Mouse (Mus musculus): ENCODE data around the gene Get4. TPM values are rescaled to one million over a fixed set of nuclear protein-coding genes. Genes with fewer than 3 reads are reported as not detected.

Gene Get4
- total RNA-seq, 2 experiments from 2014 or later, result 54.8 to 59.8 TPM

DNA sequence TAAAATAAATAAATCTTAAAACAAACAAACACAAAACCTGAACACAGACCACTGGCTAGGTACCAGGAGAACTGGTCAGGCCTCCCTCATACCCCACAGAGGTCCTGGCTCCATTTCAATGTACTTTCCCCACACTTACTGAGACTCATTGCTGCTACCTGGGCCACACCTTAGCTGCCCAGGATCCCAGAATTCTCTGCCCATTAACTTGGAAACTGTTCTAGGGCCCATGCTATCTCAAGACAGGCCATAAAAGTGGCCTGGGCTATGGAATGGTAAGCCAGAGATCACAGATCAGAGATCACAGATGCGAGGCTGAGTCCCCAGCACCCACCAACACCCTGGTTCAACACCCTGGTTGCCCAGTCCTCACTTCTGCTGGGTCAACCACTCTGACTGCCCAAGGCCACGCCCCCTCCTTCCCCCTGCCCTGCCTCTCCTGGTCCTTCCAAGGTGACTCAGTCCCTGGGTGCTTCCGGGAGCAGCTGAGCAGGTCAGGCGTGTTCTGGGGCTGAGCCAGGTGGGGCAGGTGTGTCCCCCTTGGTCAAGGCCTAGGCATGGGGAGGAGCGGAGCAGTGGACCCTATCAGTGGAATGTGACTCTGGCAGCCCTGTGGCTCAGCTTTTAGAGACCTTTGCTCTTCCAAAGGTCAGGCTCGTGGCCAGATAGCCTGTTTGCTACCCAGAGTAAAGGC, 65.0 kb downstream of the Get4 start:
- no peak for DNase-seq
- intact Hi-C loops (cut with DNase I), result no loop called here

DNA sequence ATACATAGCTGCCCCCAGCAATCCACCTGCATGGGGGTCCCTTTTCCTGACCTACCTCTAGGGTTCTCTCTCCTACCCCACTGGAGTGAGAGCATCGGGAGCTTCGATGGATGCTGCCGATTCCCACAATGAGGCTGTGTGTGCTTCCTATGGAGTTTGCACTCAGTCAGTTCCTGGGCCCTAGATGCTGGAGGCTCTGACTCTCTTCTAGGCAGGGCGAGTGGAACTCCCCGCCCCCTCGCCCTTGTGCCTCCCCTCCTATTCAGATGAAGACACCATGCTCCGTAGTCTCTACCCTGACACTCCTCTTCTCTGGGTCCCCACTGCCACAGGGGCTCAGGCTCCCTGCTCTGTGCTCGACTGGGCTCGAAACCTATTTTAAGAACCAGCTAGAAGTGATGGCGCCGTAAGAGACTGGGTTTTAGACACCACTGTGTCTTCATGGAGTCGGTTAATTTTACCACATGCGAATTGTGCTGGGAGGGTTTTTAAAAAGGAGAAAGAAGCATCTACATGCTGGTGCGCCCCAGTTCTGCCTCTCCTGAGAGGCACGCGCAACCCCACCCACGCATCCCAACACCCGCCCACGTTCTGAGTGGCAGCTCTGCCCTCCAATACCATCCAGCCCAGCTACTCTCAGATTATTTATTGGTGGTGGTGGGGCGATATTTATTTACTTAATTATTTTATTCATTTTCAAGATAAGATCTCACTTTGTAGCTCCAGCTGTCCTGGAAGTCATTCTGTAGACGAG, 65.8 kb downstream of the Get4 start:
- DNase-seq, result no peak
- intact Hi-C loops (cut with DNase I), result no loop called here

Other genes starting within 250 kb of the Get4 start
- 100 to 1,000 TPM; 366 to 388 TPM for gene Prkar1b, start 102.3 kb upstream of the Get4 start, total RNA-seq (2021)
- gene Dnaaf5, start 102.1 kb upstream of the Get4 start, total RNA-seq (2021), result 10 to 100 TPM in 1 of 2 experiments, 1 to 10 TPM in 1; 7.8 to 11.4 TPM
- gene Sun1, start 51.7 kb upstream of the Get4 start, total RNA-seq (2021), result 10 to 100 TPM; 77.1 to 81.6 TPM
- gene Adap1, start 73.3 kb downstream of the Get4 start, total RNA-seq (2021), result 100 to 1,000 TPM; 219 to 247 TPM
- gene Cox19, start 99.1 kb downstream of the Get4 start, total RNA-seq (2021), result 10 to 100 TPM; 87.8 to 89.3 TPM
- gene Cyp2w1, start 100.3 kb downstream of the Get4 start, total RNA-seq (2021), result not detected
- gene Gpr146, start 125.4 kb downstream of the Get4 start, total RNA-seq (2021), result 1 to 10 TPM; 2.2 to 2.5 TPM
- not detected for gene C130050O18Rik, start 153.0 kb downstream of the Get4 start, total RNA-seq (2021)
- gene Gper1, start 170.8 kb downstream of the Get4 start, total RNA-seq (2021), result 1 to 10 TPM; 3.0 to 3.2 TPM
- 10 to 100 TPM; 18.0 to 19.2 TPM for gene 3110082I17Rik, start 208.2 kb downstream of the Get4 start, total RNA-seq (2021)
- 10 to 100 TPM; 58.7 to 60.3 TPM for gene Zfand2a, start 232.2 kb downstream of the Get4 start, total RNA-seq (2021)